Mouse (Mus musculus) MEL (cell line): ENCODE results near the gene Tcte2.

Source experiments
- BHLHE40 ChIP-seq: IDR thresholded peaks from 2 replicates; pipeline ENCODE4 v1.6.1; 2012; ENCODE audit warnings: low read depth, mild to moderate bottlenecking, inconsistent platforms, low read length, improper control_type of control experiment, borderline replicate concordance
- CTCF ChIP-seq, 3 experiments: IDR thresholded peaks in 2 of 3; conservative IDR thresholded peaks in 1 of 3; 2 replicates each; pipeline ENCODE4 v1.5.1; 2011 to 2012; ENCODE audit warnings: low read length in 3 of 3, low read depth in 2 of 3, mild to moderate bottlenecking in 2 of 3, improper control_type of control experiment in 1 of 3, inconsistent platforms in 1 of 3, mixed read lengths in 1 of 3, moderate library complexity in 1 of 3; ENCODE audit not compliant: control insufficient read depth in 1 of 3, insufficient read depth in 1 of 3, poor library complexity in 1 of 3, severe bottlenecking in 1 of 3
- GATA1 ChIP-seq: IDR thresholded peaks from 2 replicates; pipeline ENCODE4 v1.6.1; 2011; ENCODE audit warnings: low read depth, low read length, improper control_type of control experiment
- HCFC1 ChIP-seq: IDR thresholded peaks from 2 replicates; pipeline ENCODE4 v1.6.1; 2012; ENCODE audit warnings: low read depth, mild to moderate bottlenecking, inconsistent platforms, low read length, improper control_type of control experiment, moderate library complexity
- POLR2A ChIP-seq, 2 experiments: IDR thresholded peaks; 2 replicates each; pipeline ENCODE4 v1.6.1; 2011 to 2012; ENCODE audit warnings: low read length in 2 of 2, mild to moderate bottlenecking in 2 of 2, control low read depth in 1 of 2, improper control_type of control experiment in 1 of 2, low read depth in 1 of 2, moderate library complexity in 1 of 2; ENCODE audit not compliant: control insufficient read depth in 1 of 2, insufficient read depth in 1 of 2, poor library complexity in 1 of 2
- POLR2AphosphoS2 ChIP-seq: IDR thresholded peaks from 2 replicates; pipeline ENCODE4 v1.6.1; 2011; ENCODE audit warnings: low read length, improper control_type of control experiment
- TAL1 ChIP-seq: IDR thresholded peaks from 2 replicates; pipeline ENCODE4 v1.6.1; 2012; ENCODE audit warnings: mild to moderate bottlenecking, inconsistent platforms, low read length, moderate library complexity, mixed read lengths
- UBTF ChIP-seq: IDR thresholded peaks from 2 replicates; pipeline ENCODE4 v1.6.1; 2012; ENCODE audit warnings: low read depth, mild to moderate bottlenecking, inconsistent platforms, low read length, improper control_type of control experiment, moderate library complexity, borderline replicate concordance; ENCODE audit not compliant: insufficient read depth
- ZMIZ1 ChIP-seq: IDR thresholded peaks from 2 replicates; pipeline ENCODE4 v1.6.1; 2012; ENCODE audit warnings: low read depth, mild to moderate bottlenecking, inconsistent platforms, low read length, improper control_type of control experiment, moderate library complexity

DNA sequence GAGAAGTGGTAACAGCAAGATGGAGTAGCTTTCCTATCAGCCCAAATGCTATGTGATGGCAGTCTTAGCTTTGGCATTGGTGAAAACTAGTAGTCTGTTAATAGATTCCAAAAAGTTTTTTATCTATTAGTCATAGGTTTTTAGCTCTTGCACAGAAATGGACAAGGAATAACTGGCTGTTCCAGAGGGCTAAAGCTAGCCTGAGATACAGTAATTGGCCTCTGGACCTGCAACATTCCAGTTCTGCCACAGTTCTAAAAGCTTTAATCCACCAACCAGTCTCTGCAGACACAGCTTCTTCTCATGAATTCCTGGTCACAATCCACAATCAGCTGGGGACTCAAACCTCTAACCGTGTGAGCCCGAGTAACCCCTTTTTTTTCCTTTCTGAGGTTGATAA lies 64.0 kb downstream of the Tcte2 start:
- TF ChIP-seq CTCF (IDR thresholded peaks at IDR 0.05 in 2 of 3, conservative IDR thresholded peaks at IDR 0.05 in 1 of 3; ENCODE audit: control insufficient read depth in 1 of 3, insufficient read depth in 1 of 3, low read depth in 2 of 3, low read length in 3 of 3, poor library complexity in 1 of 3, severe bottlenecking in 1 of 3) (no peak), ZMIZ1 (no peak), BHLHE40 (no peak), UBTF (no peak), POLR2A (IDR thresholded peaks at IDR 0.05; ENCODE audit: control insufficient read depth in 1 of 2, insufficient read depth in 1 of 2, low read depth in 1 of 2, low read length in 2 of 2, poor library complexity in 1 of 2) (no peak), TAL1 (no peak), HCFC1 (no peak), GATA1 (no peak), POLR2AphosphoS2 (no peak)
